Mouse (Mus musculus) ES-E14 (cell line): ENCODE measurements around the gene Gpc6. TPM values are rescaled to one million over a fixed set of nuclear protein-coding genes. Genes with fewer than 3 reads are reported as not detected.

ENCODE experiments used
- DNase-seq: peaks from one replicate; pipeline ENCODE4 v3.0.0-alpha.2; 2013; ENCODE audit warnings: low read depth, low spot score
- H3K27ac ChIP-seq: 2 replicates; pipeline ENCODE4 v1.5.1; 2012; ENCODE audit warnings: low read depth, mild to moderate bottlenecking, low read length, moderate library complexity, mixed read lengths; ENCODE audit not compliant: poor library complexity, insufficient read depth, severe bottlenecking
- H3K36me3 ChIP-seq: 2 replicates; pipeline ENCODE4 v1.6.1; 2012; ENCODE audit warnings: mild to moderate bottlenecking, low read length, moderate library complexity, mixed read lengths; ENCODE audit not compliant: control insufficient read depth, poor library complexity, insufficient read depth, severe bottlenecking
- H3K4me1 ChIP-seq, 2 experiments: fragments of 150-350 bp in 1 of 2; sonication (generic) in 1 of 2; 2 replicates each; pipeline ENCODE4 v1.6.1; 2012; ENCODE audit warnings: low read length in 2 of 2, mild to moderate bottlenecking in 1 of 2, mixed read lengths in 1 of 2; ENCODE audit not compliant: control insufficient read depth in 2 of 2, insufficient read depth in 2 of 2, poor library complexity in 1 of 2
- H3K4me3 ChIP-seq, 2 experiments: fragments of 150-350 bp in 1 of 2; sonication (generic) in 1 of 2; 2 replicates each; pipeline ENCODE4 v1.5.1; 2012; ENCODE audit warnings: low read length in 2 of 2, low read depth in 1 of 2, mild to moderate bottlenecking in 1 of 2, mixed read lengths in 1 of 2; ENCODE audit not compliant: insufficient read depth in 1 of 2, poor library complexity in 1 of 2, severe bottlenecking in 1 of 2
- H3K9ac ChIP-seq: 2 replicates; pipeline ENCODE4 v1.6.1; 2012; ENCODE audit warnings: low read depth, mild to moderate bottlenecking, low read length, mixed read lengths; ENCODE audit not compliant: poor library complexity, insufficient read depth, severe bottlenecking
- H3K9me3 ChIP-seq: fragments of 150-350 bp; sonication (generic); 2 replicates; pipeline ENCODE4 v1.6.1; 2012; ENCODE audit warnings: low read depth, mild to moderate bottlenecking, low read length; ENCODE audit not compliant: control insufficient read depth, insufficient read depth
- CHD2 ChIP-seq: IDR thresholded peaks from 2 replicates; pipeline ENCODE4 v1.6.1; 2014; ENCODE audit warnings: mild to moderate bottlenecking, low read depth, low read length, inconsistent platforms
- HCFC1 ChIP-seq: IDR thresholded peaks from 2 replicates; pipeline ENCODE4 v1.6.1; 2012; ENCODE audit warnings: low read length, inconsistent platforms, borderline replicate concordance; ENCODE audit not compliant: insufficient read depth
- MAFK ChIP-seq: IDR thresholded peaks from 2 replicates; pipeline ENCODE4 v1.6.1; 2014; ENCODE audit warnings: mild to moderate bottlenecking, low read depth, low read length, inconsistent platforms; ENCODE audit not compliant: insufficient read depth
- ZC3H11A ChIP-seq: IDR thresholded peaks from 2 replicates; pipeline ENCODE4 v1.6.1; 2012; ENCODE audit warnings: low read depth, mild to moderate bottlenecking, inconsistent platforms, low read length, borderline replicate concordance
- ZNF384 ChIP-seq: IDR thresholded peaks from 2 replicates; pipeline ENCODE4 v1.6.1; 2012; ENCODE audit warnings: low read depth, low read length, inconsistent platforms
- in situ Hi-C, 2 experiments: fragments of 600-800 bp; cut with MboI; formaldehyde crosslinking; loops; one replicate each; pipeline ENCODE4 v1.15.1; 2025; ENCODE audit warnings: low sequenced_read_pairs in 2 of 2, inconsistent platforms in 1 of 2; ENCODE audit not compliant: unreplicated experiment in 2 of 2
- total RNA-seq: library from RNA; depleted of rRNA; stranded (reverse); fragments of 300-350 nt; gene quantifications from 2 replicates; pipeline ENCODE4 v1.2.3, GENCODE M21; 2012

Gene Gpc6
- total RNA-seq, 1 experiment: 3.2 TPM

- Histone ChIP-seq H3K9ac (no peak overlapping the region), H3K4me1 (no peaks in the 10 kb centered on the region), H3K4me3 (no peak overlapping the region), H3K36me3 (no peaks in the 10 kb centered on the region), H3K9me3 (no peaks in the 10 kb centered on the region), H3K27ac (no peak overlapping the region)
- in situ Hi-C loops: no loop called here
- no peak for DNase-seq
- no peak for TF ChIP-seq ZNF384
- no peak for TF ChIP-seq ZC3H11A
- no peak for TF ChIP-seq HCFC1
- no peak for TF ChIP-seq MAFK
- TF ChIP-seq CHD2: no peak
Measured at GRCm38 (mm10) chr14:117525133-117525532, 600.0 kb downstream of the Gpc6 start.

- Histone ChIP-seq H3K27ac (no peak overlapping the region), H3K36me3 (no peaks in the 10 kb centered on the region), H3K9ac (no peak overlapping the region), H3K4me1 (no peaks in the 10 kb centered on the region), H3K4me3 (no peak overlapping the region), H3K9me3 (no peaks in the 10 kb centered on the region)
- in situ Hi-C loops: no loop called here
- no peak for DNase-seq
- TF ChIP-seq ZNF384 (no peak), ZC3H11A (no peak), HCFC1 (no peak), CHD2 (no peak), MAFK (no peak)
Measured at GRCm38 (mm10) chr14:117527053-117527452, 601.9 kb downstream of the Gpc6 start.

GRCm38 (mm10) chr14:117529439-117529838 lies 604.3 kb downstream of the Gpc6 start:
- Histone ChIP-seq H3K9ac (no peak overlapping the region), H3K27ac (no peak overlapping the region), H3K9me3 (no peaks in the 10 kb centered on the region), H3K4me1 (no peaks in the 10 kb centered on the region), H3K4me3 (no peak overlapping the region), H3K36me3 (no peaks in the 10 kb centered on the region)
- DNase-seq: no peak
- in situ Hi-C loops: no loop called here
- TF ChIP-seq HCFC1 (no peak), MAFK (no peak), ZC3H11A (no peak), ZNF384 (no peak), CHD2 (no peak)

DNA sequence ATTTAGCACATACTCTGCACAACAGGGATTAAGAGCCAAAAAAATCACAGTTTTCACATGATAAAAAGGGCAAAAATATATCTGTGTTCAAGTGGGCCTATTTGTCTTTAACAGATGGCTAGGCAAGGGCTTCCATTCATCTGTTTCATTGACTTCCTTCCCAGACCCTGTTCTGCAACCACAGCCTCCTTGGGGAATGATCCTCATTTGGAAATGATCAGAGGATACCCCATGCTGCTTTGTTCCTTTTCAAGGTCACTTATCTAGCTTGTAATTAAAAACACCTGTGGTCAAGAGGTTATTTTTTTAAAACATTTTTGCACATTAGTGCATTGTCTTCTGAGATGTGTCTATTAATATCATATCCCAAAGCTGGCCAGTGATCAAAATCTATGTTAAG lies 627.7 kb downstream of the Gpc6 start:
- TF ChIP-seq CHD2 (no peak), ZNF384 (no peak), ZC3H11A (no peak), HCFC1 (no peak), MAFK (no peak)
- H3K9ac ChIP-seq: no peak overlapping the region
- in situ Hi-C loops: no loop called here
- no peaks in the 10 kb centered on the region for H3K4me1 ChIP-seq
- H3K36me3 ChIP-seq: no peaks in the 10 kb centered on the region
- DNase-seq: no peak
- H3K4me3 ChIP-seq: no peak overlapping the region
- no peak overlapping the region for H3K27ac ChIP-seq
- H3K9me3 ChIP-seq: no peaks in the 10 kb centered on the region

GRCm38 (mm10) chr14:117556715-117557320 lies 631.7 kb downstream of the Gpc6 start:
- TF ChIP-seq HCFC1 (no peak), ZNF384 (no peak), MAFK (no peak), ZC3H11A (no peak), CHD2 (no peak)
- no peak overlapping the region for H3K4me3 ChIP-seq
- H3K36me3 ChIP-seq: no peaks in the 10 kb centered on the region
- in situ Hi-C loops: no loop called here
- no peak for DNase-seq
- no peak overlapping the region for H3K9ac ChIP-seq
- no peaks in the 10 kb centered on the region for H3K9me3 ChIP-seq
- no peak overlapping the region for H3K27ac ChIP-seq
- no peaks in the 10 kb centered on the region for H3K4me1 ChIP-seq
